ENCODE assay signal across 7 mouse cellular contexts in genomic region chr11:98907063-98907436, GRCm38 (mm10). TPM values are rescaled to one million over a fixed set of nuclear protein-coding genes. Genes with fewer than 3 reads are reported as not detected.
A peak's percentile ranks its signal among the peaks of the same experiment; 100 is the strongest.
DNase-seq lines count a peak whose midpoint lies in the region; ATAC-seq and TF ChIP-seq lines count a peak whose summit lies in the region.

No protein-coding gene starts in this region.

- no peak overlapping the region for H3K9ac ChIP-seq in liver, adult 2 months (ENCODE audit: low read depth, low read length)
- H3K9ac ChIP-seq in forebrain, embryonic 11.5 days (ENCODE audit: low read length) = peak overlapping the region; percentile 45; the same call in 1 of the 2 replicates
- H3K9ac ChIP-seq in neural tube, embryonic 14.5 days (replicated peaks; ENCODE audit: low read depth, low read length) = no peak overlapping the region; the same call in 1 of the 2 replicates

- H3K4me1 ChIP-seq in liver, adult 2 months (ENCODE audit: control insufficient read depth, insufficient read depth, low read length) = peaks cover 3% of the 10 kb centered on the region; the same call in 1 of the 2 replicates
- peaks cover 18% of the 10 kb centered on the region for H3K4me1 ChIP-seq in forebrain, embryonic 11.5 days (replicated peaks; ENCODE audit: control insufficient read depth, insufficient read depth, low read length)
- peaks cover 49% of the 10 kb centered on the region for H3K4me1 ChIP-seq in limb, embryonic 10.5 days
- peaks cover 7% of the 10 kb centered on the region for H3K4me1 ChIP-seq in neural tube, embryonic 14.5 days (ENCODE audit: control insufficient read depth, insufficient read depth, low read length)

- no peaks in the 10 kb centered on the region for H3K79me2 ChIP-seq in liver, adult 2 months (ENCODE audit: control insufficient read depth, insufficient read depth, low read length)

- no peaks in the 10 kb centered on the region for H3K9me3 ChIP-seq in forebrain, embryonic 11.5 days (ENCODE audit: control insufficient read depth, low read length)
- no peaks in the 10 kb centered on the region for H3K9me3 ChIP-seq in limb, embryonic 10.5 days (replicated peaks)
- no peaks in the 10 kb centered on the region for H3K9me3 ChIP-seq in neural tube, embryonic 14.5 days (ENCODE audit: control insufficient read depth, low read length)

- intact Hi-C loops in left cerebral cortex, postnatal 10 days (cut with DNase I) = loop anchor here (5.0 kb wide), 1 partner anchor 45 kb away; the partner anchor contains the start of gene Wipf2

- 51% methylated on average over 5 of the region's 5 CpGs for WGBS in liver, adult 2 months
- 62% methylated on average over 5 of the region's 5 CpGs for WGBS in forebrain, embryonic 11.5 days
- WGBS in limb, embryonic 10.5 days = 63% methylated on average over 5 of the region's 5 CpGs
- 59% methylated on average over 5 of the region's 5 CpGs for WGBS in neural tube, embryonic 14.5 days

- peak overlapping the region; percentile 38; the same call in 1 of the 2 replicates for H3K4me3 ChIP-seq in liver, adult 2 months (ENCODE audit: insufficient read depth, low read depth, low read length)
- H3K4me3 ChIP-seq in forebrain, embryonic 11.5 days (ENCODE audit: low read depth, low read length) = peak overlapping the region; percentile 44; the same call in 1 of the 2 replicates
- peak overlapping the region; percentile 77 for H3K4me3 ChIP-seq in limb, embryonic 10.5 days
- H3K4me3 ChIP-seq in neural tube, embryonic 14.5 days (ENCODE audit: low read depth, low read length) = no peak overlapping the region

- no peak for TF ChIP-seq CTCF in liver, adult 2 months (IDR thresholded peaks at IDR 0.05; ENCODE audit: low read depth, low read length)

- TF ChIP-seq POLR2A in liver, adult 2 months (IDR thresholded peaks at IDR 0.05; ENCODE audit: extremely low read depth, insufficient read depth, low read length) = no peak

- no peaks in the 10 kb centered on the region for H3K36me3 ChIP-seq in liver, adult 2 months (ENCODE audit: control insufficient read depth, insufficient read depth, low read length)
- H3K36me3 ChIP-seq in forebrain, embryonic 11.5 days (ENCODE audit: control insufficient read depth, insufficient read depth, low read length) = no peaks in the 10 kb centered on the region; the same call in 1 of the 2 replicates
- peaks cover 61% of the 10 kb centered on the region for H3K36me3 ChIP-seq in limb, embryonic 10.5 days
- H3K36me3 ChIP-seq in neural tube, embryonic 14.5 days (ENCODE audit: control insufficient read depth, insufficient read depth, low read length) = no peaks in the 10 kb centered on the region

- no peaks in the 10 kb centered on the region for H3K27me3 ChIP-seq in liver, adult 2 months (ENCODE audit: control insufficient read depth, insufficient read depth, low read length)
- H3K27me3 ChIP-seq in forebrain, embryonic 11.5 days (ENCODE audit: control insufficient read depth, insufficient read depth, low read length) = no peaks in the 10 kb centered on the region
- no peaks in the 10 kb centered on the region for H3K27me3 ChIP-seq in limb, embryonic 10.5 days (ENCODE audit: low read depth, poor library complexity, severe bottlenecking)
- H3K27me3 ChIP-seq in neural tube, embryonic 14.5 days (ENCODE audit: control insufficient read depth, insufficient read depth, low read length) = no peaks in the 10 kb centered on the region

- no peak overlapping the region for H3K27ac ChIP-seq in liver, adult 2 months (replicated peaks; ENCODE audit: insufficient read depth, low read depth, low read length)
- no peak overlapping the region for H3K27ac ChIP-seq in forebrain, embryonic 11.5 days (ENCODE audit: low read depth, low read length)
- H3K27ac ChIP-seq in limb, embryonic 10.5 days = peak overlapping the region; percentile 73; the same call in 1 of the 2 replicates
- 0 out of 2 replicates have a peak overlapping the region, but pooled peaks have one; percentile 29 for H3K27ac ChIP-seq in neural tube, embryonic 14.5 days (ENCODE audit: low read depth, low read length)

- peak overlapping the region; percentile 56 for H3K4me2 ChIP-seq in forebrain, embryonic 11.5 days (ENCODE audit: low read depth, low read length, severe bottlenecking)
- H3K4me2 ChIP-seq in neural tube, embryonic 14.5 days (ENCODE audit: low read depth, low read length) = peak overlapping the region; percentile 84

- no peak; the same call in 1 of the 2 replicates for ATAC-seq in forebrain, embryonic 11.5 days (replicated peaks; ENCODE audit: low FRiP score)
- no peak for ATAC-seq in neural tube, embryonic 14.5 days (ENCODE audit: low read depth)
- ATAC-seq in monocyte, adult 5-6 weeks (replicated peaks; ENCODE audit: insufficient number of reproducible peaks, low FRiP score, low TSS enrichment, poor library complexity, severe bottlenecking) = no peak

- DNase-seq in liver, adult 2 months (ENCODE audit: extremely low read depth, low read depth, low spot score) = no peak
- DNase-seq in liver = no peak
- no peak for DNase-seq in forebrain, embryonic 11.5 days (ENCODE audit: low spot score)
- DNase-seq in limb, embryonic 10.5 days (ENCODE audit: low spot score) = no peak
- no peak for DNase-seq in left cerebral cortex, postnatal 10 days (ENCODE audit: extremely low spot score in 1 of 2, low spot score in 2 of 2)

RNA-seq across cellular contexts. Expression of gene Cdc6, which starts 0.6 kb away (rescaled TPM):
- 0.09 and 0.20 TPM in 2 replicates for total RNA-seq in liver, adult 2 months (2014; rRNA removed)
- polyA plus RNA-seq in liver, adult 2 months (2012; rRNA removed) = 0.07 TPM in 1 of 2 replicates, not detected in the other
- 52.8 and 54.7 TPM in 2 replicates for polyA plus RNA-seq in forebrain, embryonic 11.5 days (2014; fragmentation: Nextera tagmentation; extraction: Ambion mirVana)
- polyA plus RNA-seq in limb, embryonic 10.5 days (2016; fragmentation: Nextera tagmentation; extraction: Ambion mirVana) = 69.9 and 79.5 TPM in 2 replicates
- polyA plus RNA-seq in neural tube, embryonic 14.5 days (2014; fragmentation: Nextera tagmentation; extraction: Ambion mirVana) = 2.1 and 2.8 TPM in 2 replicates
- 0.67 to 1.7 TPM (median 0.75 TPM) in 3 replicates for total RNA-seq in monocyte, adult 5-6 weeks (2017)
- under 1 TPM; 0.32 TPM for total RNA-seq in left cerebral cortex, postnatal 10 days (2021)

RNA-seq across cellular contexts. Expression of gene Rara, which starts 20.6 kb away (rescaled TPM):
- total RNA-seq in liver, adult 2 months (2014; rRNA removed) = 3.7 and 4.5 TPM in 2 replicates
- 14.1 and 14.6 TPM in 2 replicates for polyA plus RNA-seq in liver, adult 2 months (2012; rRNA removed)
- 23.3 and 25.2 TPM in 2 replicates for polyA plus RNA-seq in forebrain, embryonic 11.5 days (2014; fragmentation: Nextera tagmentation; extraction: Ambion mirVana)
- 38.4 and 43.7 TPM in 2 replicates for polyA plus RNA-seq in limb, embryonic 10.5 days (2016; fragmentation: Nextera tagmentation; extraction: Ambion mirVana)
- polyA plus RNA-seq in neural tube, embryonic 14.5 days (2014; fragmentation: Nextera tagmentation; extraction: Ambion mirVana) = 22.1 and 22.3 TPM in 2 replicates
- 61.0 to 76.9 TPM (median 62.9 TPM) in 3 replicates for total RNA-seq in monocyte, adult 5-6 weeks (2017)
- 10 to 100 TPM; 16.6 to 16.9 TPM for total RNA-seq in left cerebral cortex, postnatal 10 days (2021)

RNA-seq across cellular contexts. Expression of gene Wipf2, which starts 43.6 kb away (rescaled TPM):
- 1.5 and 1.9 TPM in 2 replicates for total RNA-seq in liver, adult 2 months (2014; rRNA removed)
- 3.1 TPM in 2 replicates for polyA plus RNA-seq in liver, adult 2 months (2012; rRNA removed)
- polyA plus RNA-seq in forebrain, embryonic 11.5 days (2014; fragmentation: Nextera tagmentation; extraction: Ambion mirVana) = 5.5 and 6.3 TPM in 2 replicates
- 5.4 and 6.2 TPM in 2 replicates for polyA plus RNA-seq in limb, embryonic 10.5 days (2016; fragmentation: Nextera tagmentation; extraction: Ambion mirVana)
- polyA plus RNA-seq in neural tube, embryonic 14.5 days (2014; fragmentation: Nextera tagmentation; extraction: Ambion mirVana) = 5.2 and 5.7 TPM in 2 replicates
- total RNA-seq in monocyte, adult 5-6 weeks (2017) = 5.3 to 13.1 TPM (median 7.1 TPM) in 3 replicates
- total RNA-seq in left cerebral cortex, postnatal 10 days (2021) = 10 to 100 TPM; 28.5 to 29.6 TPM

Comparison
In these comparisons a context has a peak if more than half of its experiments do, and no peak if none do; other contexts are left out.
1. H3K27ac ChIP-seq: peak in limb, embryonic 10.5 days (single experiment) and neural tube, embryonic 14.5 days (single experiment); none in liver, adult 2 months (single experiment) and forebrain, embryonic 11.5 days (single experiment).
2. RNA of gene Cdc6, which starts 0.6 kb away (polyA plus RNA-seq): 69.9 to 79.5 TPM in limb, embryonic 10.5 days and 52.8 to 54.7 TPM in forebrain, embryonic 11.5 days; 2.1 to 2.8 TPM in neural tube, embryonic 14.5 days and 0.07 TPM in liver, adult 2 months; every median in the first group is over 10 times any median in the second.